Mouse (Mus musculus) forebrain, postnatal 0 days (tissue): ENCODE results near the gene Ccnb2. TPM values are rescaled to one million over a fixed set of nuclear protein-coding genes. Genes with fewer than 3 reads are reported as not detected.

Source experiments
- ATAC-seq: fragments of 200-750 bp; cut with Nextera tagmentation; 2 replicates; pipeline ENCODE4 v1.8.0; 2017; ENCODE audit warnings: mild to moderate bottlenecking, moderate library complexity
- DNase-seq: peaks from one replicate; pipeline ENCODE4 v3.0.0-alpha.2; 2015
- H3K27ac ChIP-seq: fragments of 300-500 bp; sonication (generic); 2 replicates; pipeline ENCODE4 v1.5.1; 2014; ENCODE audit warnings: low read depth, mild to moderate bottlenecking, antibody characterized with exemption, low read length, moderate library complexity, mixed read lengths
- H3K27me3 ChIP-seq: fragments of 300-500 bp; sonication (generic); 2 replicates; pipeline ENCODE4 v1.6.1; 2014; ENCODE audit warnings: mild to moderate bottlenecking, low read length, mixed read lengths; ENCODE audit not compliant: insufficient read depth
- H3K36me3 ChIP-seq: fragments of 300-500 bp; sonication (generic); 2 replicates; pipeline ENCODE4 v1.6.1; 2014; ENCODE audit warnings: mild to moderate bottlenecking, moderate library complexity; ENCODE audit not compliant: insufficient read depth
- H3K4me1 ChIP-seq: fragments of 300-500 bp; sonication (generic); 2 replicates; pipeline ENCODE4 v1.6.1; 2014; ENCODE audit warnings: antibody characterized with exemption; ENCODE audit not compliant: insufficient read depth
- H3K4me2 ChIP-seq: fragments of 300-500 bp; sonication (generic); 2 replicates; pipeline ENCODE4 v1.6.1; 2014; ENCODE audit warnings: low read depth, mild to moderate bottlenecking, moderate library complexity
- H3K4me3 ChIP-seq: fragments of 300-500 bp; sonication (generic); 2 replicates; pipeline ENCODE4 v1.5.1; 2014; ENCODE audit warnings: low read depth, low read length, mixed read lengths
- H3K9ac ChIP-seq: fragments of 300-500 bp; sonication (generic); 2 replicates; pipeline ENCODE4 v1.6.1; 2014; ENCODE audit warnings: mild to moderate bottlenecking
- H3K9me3 ChIP-seq: fragments of 300-500 bp; sonication (generic); 2 replicates; pipeline ENCODE4 v1.6.1; 2016; ENCODE audit warnings: low read length
- CTCF ChIP-seq: sonication (generic); IDR thresholded peaks from 2 replicates; pipeline ENCODE4 v1.5.1; 2016; ENCODE audit warnings: antibody characterized with exemption, control low read depth, low read depth
- WGBS: fragments of 180-500 bp; shearing (Covaris S2); extraction: QIAGEN DNeasy Blood & Tissue Kit; methylation state at CpG from one replicate; pipeline ENCODE4 v1.1.7; 2014; 5-methylcytosine and 5-hydroxymethylcytosine counted together
- polyA plus RNA-seq: library from polyadenylated mRNA; unstranded; fragments of >200 nt; fragmentation: Nextera tagmentation; extraction: Ambion mirVana; gene quantifications from 2 replicates; pipeline ENCODE4 v1.2.1, GENCODE M21; 2015
- total RNA-seq: library from RNA; depleted of rRNA; stranded (reverse); fragments of >200 nt; gene quantifications from 2 replicates; pipeline ENCODE4 v1.2.3, GENCODE M21; 2014

The Ccnb2 gene
- total and polyA plus RNA-seq, 2 experiments from 2014 or later = 9.9 to 17.9 TPM

DNA sequence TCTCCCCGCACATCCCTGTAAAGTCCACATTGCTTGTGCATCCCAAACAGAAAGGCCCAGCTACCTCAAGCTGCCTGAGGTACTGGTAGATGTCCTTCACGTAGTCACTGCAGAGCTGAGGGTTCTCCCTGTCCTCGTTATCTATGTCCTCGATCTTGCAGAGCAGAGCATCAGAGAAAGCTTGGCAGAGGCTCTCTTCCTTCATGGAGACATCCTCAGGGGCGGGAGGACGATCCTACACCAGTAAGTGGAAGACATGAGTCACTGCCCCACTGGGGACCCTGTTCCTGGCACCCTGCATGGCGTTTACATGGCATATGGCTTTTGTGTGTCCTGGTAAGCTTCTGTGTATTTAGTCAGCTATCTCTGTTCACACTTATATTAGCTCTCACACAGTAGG lies 8.3 kb downstream of the Ccnb2 start:
- WGBS = 89% methylated on average over 7 of the region's 7 CpGs
- DNase-seq (no peak), ATAC-seq (no peak)
- H3K9ac ChIP-seq = no peak overlapping the region
- H3K36me3 ChIP-seq = peaks cover 34% of the 10 kb centered on the region
- no peak overlapping the region for H3K27ac ChIP-seq
- TF ChIP-seq CTCF = no peak
- no peak overlapping the region for H3K4me3 ChIP-seq
- H3K9me3 ChIP-seq = no peaks in the 10 kb centered on the region
- H3K4me1 ChIP-seq = no peaks in the 10 kb centered on the region
- H3K4me2 ChIP-seq = no peak overlapping the region
- no peaks in the 10 kb centered on the region for H3K27me3 ChIP-seq

DNA sequence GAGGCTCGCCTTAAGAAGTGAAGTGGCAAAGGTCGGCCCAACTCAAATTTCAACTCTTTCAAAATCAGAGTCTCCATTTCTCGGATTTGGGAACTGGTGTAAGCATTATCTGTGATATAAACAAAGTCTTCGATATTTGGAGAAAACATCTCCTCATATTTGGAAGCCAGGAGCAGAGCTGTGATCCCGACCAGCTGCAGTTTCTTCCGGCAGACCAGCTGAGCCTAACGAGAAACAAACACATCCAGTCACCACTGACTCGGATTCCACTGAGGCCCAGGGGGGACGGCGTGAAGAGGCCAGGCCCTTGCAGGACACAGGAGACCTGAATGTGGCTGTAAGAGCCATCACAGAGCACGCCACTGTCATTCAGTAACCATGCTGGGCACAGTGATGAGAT lies 10.7 kb downstream of the Ccnb2 start:
- ATAC-seq (no peak), DNase-seq (no peak)
- H3K27me3 ChIP-seq = no peaks in the 10 kb centered on the region
- H3K9me3 ChIP-seq = no peaks in the 10 kb centered on the region
- H3K4me3 ChIP-seq = no peak overlapping the region
- WGBS = 86% methylated on average over 11 of the region's 11 CpGs
- H3K4me1 ChIP-seq = no peaks in the 10 kb centered on the region
- no peak for TF ChIP-seq CTCF
- H3K4me2 ChIP-seq = no peak overlapping the region
- peaks cover 35% of the 10 kb centered on the region for H3K36me3 ChIP-seq
- H3K9ac ChIP-seq = no peak overlapping the region
- no peak overlapping the region for H3K27ac ChIP-seq

DNA sequence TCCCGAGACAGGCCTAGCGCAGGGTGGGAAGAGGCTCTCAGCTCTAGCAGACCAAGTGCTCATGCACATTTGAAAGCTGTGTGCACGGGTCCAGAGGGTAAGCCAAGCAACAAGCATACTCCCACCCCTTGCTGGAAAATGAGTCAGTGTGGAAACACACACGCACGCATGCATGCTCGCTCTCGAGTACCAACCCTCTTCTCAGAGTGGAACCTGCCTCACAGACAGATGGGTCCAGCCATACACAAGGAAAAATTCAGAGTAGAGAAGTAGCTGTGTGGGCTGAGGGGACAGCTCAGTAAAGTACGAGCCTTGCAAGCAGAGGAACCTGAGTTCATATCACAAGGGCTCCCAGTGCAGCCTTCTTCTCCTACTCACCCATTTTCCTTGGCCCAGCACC lies 11.6 kb downstream of the Ccnb2 start:
- no peak overlapping the region for H3K4me3 ChIP-seq
- DNase-seq (no peak), ATAC-seq (no peak)
- no peak overlapping the region for H3K27ac ChIP-seq
- no peaks in the 10 kb centered on the region for H3K9me3 ChIP-seq
- peaks cover 35% of the 10 kb centered on the region for H3K36me3 ChIP-seq
- no peak overlapping the region for H3K9ac ChIP-seq
- no peaks in the 10 kb centered on the region for H3K4me1 ChIP-seq
- no peak for TF ChIP-seq CTCF
- H3K4me2 ChIP-seq = no peak overlapping the region
- WGBS = 94% methylated on average over 8 of the region's 8 CpGs
- H3K27me3 ChIP-seq = no peaks in the 10 kb centered on the region

DNA sequence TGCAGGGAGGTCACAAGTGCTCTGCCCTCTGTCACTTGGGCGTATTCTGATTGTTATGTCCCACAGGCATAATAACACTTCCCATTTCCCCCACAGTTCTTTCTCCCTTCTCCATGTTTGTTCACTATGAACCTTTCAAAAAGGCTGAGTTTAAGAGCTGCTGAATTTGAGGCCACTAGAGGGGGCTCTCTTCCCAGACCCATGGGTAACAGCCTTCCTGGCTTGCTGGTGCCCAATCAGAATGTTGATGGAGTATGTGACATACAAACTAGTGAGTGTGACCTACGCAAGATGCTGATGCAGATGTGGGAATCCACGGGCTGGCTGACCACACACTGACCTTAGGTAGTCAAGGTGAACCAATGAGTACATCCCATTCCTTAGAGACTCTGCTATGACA lies 12.6 kb downstream of the Ccnb2 start:
- Histone ChIP-seq H3K27me3 (no peaks in the 10 kb centered on the region), H3K4me2 (no peak overlapping the region), H3K4me3 (no peak overlapping the region), H3K27ac (no peak overlapping the region), H3K36me3 (peaks cover 32% of the 10 kb centered on the region), H3K9ac (no peak overlapping the region), H3K4me1 (no peaks in the 10 kb centered on the region), H3K9me3 (no peaks in the 10 kb centered on the region)
- TF ChIP-seq CTCF = peak; percentile 59
- DNase-seq = peak; percentile 33
- no peak for ATAC-seq
- WGBS = 89% methylated on average over 3 of the region's 3 CpGs

DNA sequence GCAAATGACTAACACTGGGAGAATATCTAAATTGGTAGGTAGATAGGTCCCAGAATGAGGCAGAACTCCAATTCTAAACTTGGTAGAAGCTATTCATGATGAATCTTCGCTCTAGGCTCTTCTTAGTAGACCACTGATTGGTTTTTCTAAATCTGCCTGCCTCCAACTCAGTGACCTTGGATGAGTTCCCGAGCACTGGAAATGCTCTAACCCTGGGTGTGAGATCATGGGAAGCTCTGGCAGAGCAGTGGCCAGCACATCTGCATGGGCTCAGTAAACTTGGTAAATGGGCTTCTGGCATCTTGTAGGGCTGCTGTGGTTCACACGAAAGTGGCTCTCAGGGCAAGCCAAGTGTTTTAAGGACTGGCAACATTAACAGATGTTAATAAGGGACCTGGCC lies 14.8 kb downstream of the Ccnb2 start:
- peaks cover 17% of the 10 kb centered on the region for H3K36me3 ChIP-seq
- no peak overlapping the region for H3K9ac ChIP-seq
- no peaks in the 10 kb centered on the region for H3K9me3 ChIP-seq
- no peaks in the 10 kb centered on the region for H3K27me3 ChIP-seq
- no peak overlapping the region for H3K4me2 ChIP-seq
- DNase-seq (no peak), ATAC-seq (no peak)
- no peaks in the 10 kb centered on the region for H3K4me1 ChIP-seq
- WGBS = 94% methylated on average over 3 of the region's 3 CpGs
- H3K4me3 ChIP-seq = no peak overlapping the region
- TF ChIP-seq CTCF = no peak
- H3K27ac ChIP-seq = no peak overlapping the region

DNA sequence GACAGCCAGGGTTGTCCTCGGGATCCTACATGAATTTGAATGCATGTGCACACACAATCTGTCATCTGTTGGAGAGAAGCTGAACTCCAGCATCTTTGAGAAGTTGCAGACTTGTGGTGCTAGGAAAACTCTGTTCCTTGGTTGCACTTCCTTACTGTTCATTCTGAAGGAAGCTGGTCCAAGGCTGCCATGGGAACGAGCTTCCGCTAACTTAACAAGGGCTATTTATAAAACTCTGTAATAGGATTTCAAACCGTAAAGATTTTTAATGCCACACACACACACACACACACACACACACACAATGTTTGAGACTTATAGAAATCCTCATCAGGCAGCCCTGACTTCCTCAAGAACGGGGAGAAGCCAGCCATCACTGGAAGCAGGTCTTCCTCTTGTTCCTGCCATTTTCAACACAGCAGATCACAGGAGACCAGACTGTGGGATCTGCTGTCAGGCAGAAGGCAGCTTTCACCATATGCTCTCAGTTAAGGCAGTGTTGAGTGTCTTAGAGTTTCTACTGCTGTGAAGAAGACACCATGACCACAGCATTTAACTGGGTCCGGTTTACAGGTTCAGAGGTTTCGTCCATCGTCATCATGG lies 19.3 kb downstream of the Ccnb2 start:
- H3K9me3 ChIP-seq = no peaks in the 10 kb centered on the region
- H3K36me3 ChIP-seq = no peaks in the 10 kb centered on the region
- no peaks in the 10 kb centered on the region for H3K4me1 ChIP-seq
- H3K27ac ChIP-seq = peak overlapping the region; percentile 54; the same call in 1 of the 2 replicates
- no peak overlapping the region for H3K9ac ChIP-seq
- H3K27me3 ChIP-seq = no peaks in the 10 kb centered on the region
- WGBS = 79% methylated on average over 8 of the region's 8 CpGs
- peak; percentile 84 for ATAC-seq
- no peak overlapping the region for H3K4me3 ChIP-seq
- DNase-seq = peak; percentile 71
- 0 out of 2 replicates have a peak, but pooled peaks have one; percentile 1 for TF ChIP-seq CTCF
- H3K4me2 ChIP-seq = no peak overlapping the region

DNA sequence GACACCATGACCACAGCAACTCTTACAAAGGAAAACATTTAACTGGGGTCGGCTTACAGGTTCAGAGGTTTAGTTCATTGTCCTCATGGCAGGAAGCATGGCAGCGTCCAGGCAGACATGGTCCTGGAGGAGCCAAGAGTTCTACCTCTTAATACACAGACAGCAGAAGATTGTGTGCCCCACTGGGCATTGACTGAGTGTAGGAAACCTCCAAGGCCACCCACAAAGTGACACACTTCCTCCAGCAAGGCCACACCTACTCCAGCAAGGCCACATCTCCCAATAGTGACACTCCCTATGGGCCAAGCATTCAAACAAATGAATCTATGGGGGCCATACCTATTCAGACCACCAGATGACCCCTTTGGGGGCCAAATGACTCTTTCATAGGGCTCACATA lies 25.3 kb downstream of the Ccnb2 start:
- H3K4me3 ChIP-seq = no peak overlapping the region
- DNase-seq (no peak), ATAC-seq (no peak)
- no peaks in the 10 kb centered on the region for H3K27me3 ChIP-seq
- H3K27ac ChIP-seq = no peak overlapping the region
- WGBS = 91% methylated on average over 2 of the region's 2 CpGs
- no peak for TF ChIP-seq CTCF
- no peak overlapping the region for H3K4me2 ChIP-seq
- H3K36me3 ChIP-seq = no peaks in the 10 kb centered on the region
- no peak overlapping the region for H3K9ac ChIP-seq
- H3K9me3 ChIP-seq = no peaks in the 10 kb centered on the region
- H3K4me1 ChIP-seq = no peaks in the 10 kb centered on the region
